Mouse (Mus musculus) layer of hippocampus, postnatal 10 days (tissue): ENCODE results near the gene Ccdc85c. TPM values are rescaled to one million over a fixed set of nuclear protein-coding genes. Genes with fewer than 3 reads are reported as not detected.

Experiments used
- DNase-seq, 2 experiments: peaks; one replicate each; pipeline ENCODE4 v3.0.0; 2021; ENCODE audit warnings: low spot score in 2 of 2
- total RNA-seq, 2 experiments: library from RNA; stranded (reverse); gene quantifications; 2 replicates each; pipeline ENCODE4 v1.2.3; 2021

The Ccdc85c gene
- total RNA-seq, 2 experiments from 2014 or later = 58.6 to 62.9 TPM

- peak; percentile 97 to 98 for DNase-seq
Measured at GRCm38 (mm10) chr12:108179321-108180266, 95.6 kb downstream of the Ccdc85c start, which contains the start of gene Ccnk. Gene Ccnk, plus strand, starts transcription at chr12:108179579.

- no peak for DNase-seq
Measured at GRCm38 (mm10) chr12:108179246-108179320, 96.1 kb downstream of the Ccdc85c start, which contains the start of gene Setd3. Gene Setd3, minus strand, starts transcription at chr12:108179314.

GRCm38 (mm10) chr12:108178331-108179245 is 96.6 kb downstream of the Ccdc85c start:
- peak; percentile 61 to 71 for DNase-seq

GRCm38 (mm10) chr12:108176366-108176765 is 98.9 kb downstream of the Ccdc85c start:
- no peak for DNase-seq

- no peak for DNase-seq
Measured at GRCm38 (mm10) chr12:108174606-108175505, 100.4 kb downstream of the Ccdc85c start.

- no peak for DNase-seq
Measured at GRCm38 (mm10) chr12:108172639-108173038, 102.6 kb downstream of the Ccdc85c start.

- no peak for DNase-seq
Measured at GRCm38 (mm10) chr12:108171336-108171735, 103.9 kb downstream of the Ccdc85c start.

GRCm38 (mm10) chr12:108170467-108170866 is 104.8 kb downstream of the Ccdc85c start:
- DNase-seq = no peak

- DNase-seq = no peak
Measured at GRCm38 (mm10) chr12:108168909-108169308, 106.3 kb downstream of the Ccdc85c start.

GRCm38 (mm10) chr12:108163706-108164105 is 111.5 kb downstream of the Ccdc85c start:
- DNase-seq = no peak

GRCm38 (mm10) chr12:108162036-108162435 is 113.2 kb downstream of the Ccdc85c start:
- DNase-seq = peak; percentile 50 to 58

- DNase-seq = no peak
Measured at GRCm38 (mm10) chr12:108159863-108160262, 115.4 kb downstream of the Ccdc85c start.

Other genes with a start within 250 kb of the Ccdc85c start
- 100 to 1,000 TPM; 113 to 119 TPM for gene Setd3, start 96.1 kb downstream of the Ccdc85c start, total RNA-seq
- 10 to 100 TPM; 29.4 to 33.9 TPM for gene Ccnk, start 95.8 kb downstream of the Ccdc85c start, total RNA-seq
- gene Hhipl1, start 30.8 kb upstream of the Ccdc85c start, total RNA-seq = 1 to 10 TPM; 6.3 to 7.4 TPM
- 100 to 1,000 TPM in 1 of 2 experiments, 10 to 100 TPM in 1; 89.7 to 103 TPM for gene Cyp46a1, start 59.0 kb upstream of the Ccdc85c start, total RNA-seq
- 10 to 100 TPM; 43.5 to 51.0 TPM for gene Eml1, start 95.5 kb upstream of the Ccdc85c start, total RNA-seq